Mouse (Mus musculus) B cell, adult 62 days (primary cell): ENCODE data around the gene Gm3460. TPM values are rescaled to one million over a fixed set of nuclear protein-coding genes. Genes with fewer than 3 reads are reported as not detected.

Experiments
- total RNA-seq: library from RNA; stranded (reverse); gene quantifications from 4 replicates; pipeline ENCODE4 v1.2.4, GENCODE M21; 2023

Gm3460 gene
- total RNA-seq = not detected in 4 replicates

GRCm38 (mm10) chr14:6622318-6622717 is at the start of gene Gm3460:
Gm3460 (minus strand) TSS chr14:6622418.

DNA sequence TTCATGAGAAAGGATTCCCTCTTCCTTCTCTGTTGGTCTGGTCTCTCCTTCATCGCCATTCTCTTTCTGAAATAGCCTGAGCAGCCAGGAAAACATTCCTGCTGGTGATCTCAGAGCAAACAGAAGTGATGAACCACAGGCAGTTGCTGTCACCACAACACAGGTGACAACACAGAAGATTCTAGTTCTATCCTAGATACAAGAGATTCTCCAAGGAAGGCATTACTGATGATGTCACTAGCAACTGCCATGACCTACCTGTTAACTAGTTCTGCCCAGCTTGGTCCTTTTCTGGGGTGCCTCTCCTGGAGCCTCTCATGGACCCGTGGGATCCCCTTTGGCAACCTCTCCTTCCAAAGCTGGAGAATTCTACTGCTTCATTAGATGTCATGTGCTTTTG is 31.7 kb downstream of the Gm3460 start, which contains the start of gene Gm3629:
Gene Gm3629 (minus strand): TSS at position 101 of the 400 bp plus-strand sequence.

Other genes starting within 250 kb of the Gm3460 start
- gene Gm16440, start 232.1 kb downstream of the Gm3460 start, total RNA-seq = not detected in 4 replicates
- gene Gm3591, start 209.9 kb downstream of the Gm3460 start, total RNA-seq = 0.57 TPM in 1 of 4 replicates, not detected in the others
- not detected in 4 replicates for gene Gm3594, start 177.8 kb downstream of the Gm3460 start, total RNA-seq
- gene Gm8356, start 85.1 kb downstream of the Gm3460 start, total RNA-seq = not detected in 4 replicates
- not detected in 4 replicates for gene Gm3629, start 31.8 kb downstream of the Gm3460 start, total RNA-seq
- not detected in 4 replicates for gene Gm10251, start 61.8 kb upstream of the Gm3460 start, total RNA-seq
- gene Gm8050, start 97.8 kb upstream of the Gm3460 start, total RNA-seq = not detected in 4 replicates
- 0.60 to 1.8 TPM (median 1.2 TPM) in 3 of 4 replicates, not detected in the other for gene Gm3636, start 119.9 kb upstream of the Gm3460 start, total RNA-seq
- not detected in 4 replicates for gene Gm8362, start 152.0 kb upstream of the Gm3460 start, total RNA-seq
- not detected in 4 replicates for gene Gm3642, start 217.9 kb upstream of the Gm3460 start, total RNA-seq